Mouse (Mus musculus) thymus, postnatal 4 days (tissue): ENCODE measurements around the gene Prr30.
"Not testable (repeated sequence)": the region's sequence is repeated elsewhere in the genome, so short reads cannot be mapped to it uniquely, and the experiment has no call there.

Source experiments
- DNase-seq: peaks from one replicate; pipeline ENCODE4 v3.0.0; 2021

The Prr30 gene

DNA sequence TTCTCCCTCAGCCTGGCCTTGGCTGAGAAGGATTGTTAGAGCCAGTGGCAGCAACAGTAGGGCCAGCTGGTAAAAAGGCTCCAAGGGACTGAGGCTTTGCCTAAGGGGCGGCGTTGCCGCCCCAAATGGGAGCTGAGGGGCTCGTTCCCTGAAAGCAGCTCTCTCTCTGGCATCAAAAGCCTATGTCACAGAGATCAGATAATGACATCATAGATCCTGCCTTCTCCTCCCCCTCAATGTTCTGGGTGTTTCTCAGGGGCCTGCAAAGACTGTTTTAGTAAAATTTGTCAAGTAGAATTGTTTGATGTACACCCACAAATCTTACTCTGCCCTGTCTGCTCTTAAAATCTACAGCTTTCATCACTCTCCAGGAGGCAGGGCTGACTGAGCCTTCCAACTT, at the start of gene Prr30:
Gene Prr30, minus strand, starts transcription at position 101 of the 400 bp plus-strand sequence.
- no peak for DNase-seq

DNA sequence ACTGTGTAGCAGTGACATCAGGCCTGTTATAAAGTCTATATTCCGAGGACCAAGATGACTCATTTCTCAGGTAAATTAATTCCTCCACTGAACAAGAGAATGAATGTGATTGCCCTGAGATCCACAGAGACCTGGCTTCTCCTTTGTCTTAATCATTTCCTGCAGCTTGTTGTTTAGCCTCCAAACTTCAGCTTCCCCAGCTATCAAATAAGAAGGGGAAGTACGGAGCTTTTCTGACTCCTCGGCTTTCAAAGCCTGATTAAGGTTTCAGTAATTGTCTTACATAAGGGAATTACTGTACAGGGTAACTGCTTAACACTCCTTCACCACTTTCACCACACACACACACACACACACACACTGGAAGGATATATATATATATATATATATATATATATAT, 46.7 kb upstream of the Prr30 start:
- no peak for DNase-seq

GRCm38 (mm10) chr14:101245706-101246105, 45.6 kb upstream of the Prr30 start:
- no peak for DNase-seq

- not testable (repeated sequence) for DNase-seq
These were observed 44.3 kb upstream of the Prr30 start for GRCm38 (mm10) chr14:101244441-101244840.

GRCm38 (mm10) chr14:101237965-101238364, 37.8 kb upstream of the Prr30 start:
- DNase-seq = no peak

- no peak for DNase-seq
These were observed 28.9 kb upstream of the Prr30 start for GRCm38 (mm10) chr14:101229068-101229467.

DNA sequence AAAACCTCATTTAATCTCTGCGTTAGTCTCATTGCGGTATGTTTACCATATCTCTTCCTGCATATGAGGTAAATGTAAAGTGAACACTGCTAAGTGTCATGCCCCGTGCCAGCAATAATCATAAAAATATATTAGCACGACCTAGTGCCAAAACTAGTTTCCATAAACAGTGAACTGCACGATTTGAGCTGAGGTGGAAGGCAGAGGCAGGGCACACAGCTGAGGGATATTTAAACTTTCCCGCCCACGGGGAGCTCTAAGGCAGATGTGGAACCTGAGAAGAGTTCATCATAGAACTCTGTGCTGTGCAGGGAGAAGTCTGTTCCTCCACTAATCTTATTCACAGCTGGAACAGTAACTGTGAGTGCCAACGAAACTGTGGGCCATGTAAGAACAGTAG, 22.2 kb upstream of the Prr30 start:
- no peak for DNase-seq

DNA sequence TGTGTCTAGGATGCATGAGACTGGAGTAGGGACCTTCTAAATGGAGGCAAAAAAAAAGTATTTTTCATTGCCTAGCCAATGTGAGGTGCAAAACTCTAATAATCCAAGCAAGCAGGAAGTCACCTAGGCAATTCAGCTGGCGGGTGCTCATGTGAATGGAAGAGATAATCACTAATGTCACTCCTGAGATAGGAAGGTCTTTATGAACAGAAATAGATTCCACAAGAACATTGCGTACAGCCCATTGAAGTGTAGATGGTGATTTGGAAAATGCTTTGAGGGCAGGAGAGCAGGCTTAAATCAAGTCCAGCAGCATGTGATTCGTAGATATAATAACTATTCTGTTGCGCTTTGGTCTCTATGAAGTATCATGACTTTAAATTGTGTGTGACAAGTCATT, 27.9 kb downstream of the Prr30 start:
- no peak for DNase-seq
